Mouse (Mus musculus) ZHBTc4 (cell line): ENCODE results near the gene Gapvd1.

Source experiments
- DNase-seq: peaks from one replicate; pipeline ENCODE4 v3.0.0-alpha.2; 2011; ENCODE audit warnings: low read depth, low spot score

The Gapvd1 gene

GRCm38 (mm10) chr2:34635249-34636165 lies 119.5 kb downstream of the Gapvd1 start:
- DNase-seq, result no peak

- no peak for DNase-seq
Measured at GRCm38 (mm10) chr2:34632051-34632450, 123.0 kb downstream of the Gapvd1 start.

- DNase-seq, result no peak
Measured at GRCm38 (mm10) chr2:34630445-34630844, 124.6 kb downstream of the Gapvd1 start.

- DNase-seq, result no peak
Measured at GRCm38 (mm10) chr2:34629758-34630157, 125.3 kb downstream of the Gapvd1 start.

- DNase-seq, result no peak
Measured at GRCm38 (mm10) chr2:34628903-34629540, 126.0 kb downstream of the Gapvd1 start.

- peak; percentile 42 for DNase-seq
Measured at GRCm38 (mm10) chr2:34627328-34628226, 127.5 kb downstream of the Gapvd1 start.
